Mouse (Mus musculus) limb, embryonic 14.5 days (tissue): ENCODE measurements around the gene Ift27. TPM values are rescaled to one million over a fixed set of nuclear protein-coding genes. Genes with fewer than 3 reads are reported as not detected.

Source experiments
- ATAC-seq: fragments of 200-750 bp; cut with Nextera tagmentation; 2 replicates; pipeline ENCODE4 v1.8.0; 2017; ENCODE audit warnings: low read depth, moderate number of reproducible peaks, moderate TSS enrichment; ENCODE audit not compliant: low FRiP score
- DNase-seq: peaks from one replicate; pipeline ENCODE4 v3.0.0-alpha.2; 2015; ENCODE audit warnings: low spot score
- H3K27ac ChIP-seq: fragments of 300-500 bp; sonication (generic); replicated peaks from 2 replicates; pipeline ENCODE4 v1.5.1; 2014; ENCODE audit warnings: low read depth, mild to moderate bottlenecking, low read length, moderate library complexity, mixed read lengths
- H3K27me3 ChIP-seq: fragments of 300-500 bp; sonication (generic); 2 replicates; pipeline ENCODE4 v1.6.1; 2014; ENCODE audit warnings: low read length, mixed read lengths; ENCODE audit not compliant: control insufficient read depth, insufficient read depth
- H3K36me3 ChIP-seq: fragments of 300-500 bp; sonication (generic); 2 replicates; pipeline ENCODE4 v1.6.1; 2014; ENCODE audit warnings: mild to moderate bottlenecking, low read length, moderate library complexity, mixed read lengths; ENCODE audit not compliant: control insufficient read depth, insufficient read depth
- H3K4me1 ChIP-seq: fragments of 300-500 bp; sonication (generic); 2 replicates; pipeline ENCODE4 v1.6.1; 2014; ENCODE audit warnings: antibody characterized with exemption, low read length, mixed read lengths; ENCODE audit not compliant: control insufficient read depth, insufficient read depth
- H3K4me2 ChIP-seq: fragments of 300-500 bp; sonication (generic); replicated peaks from 2 replicates; pipeline ENCODE4 v1.6.1; 2014; ENCODE audit warnings: low read depth, mild to moderate bottlenecking, low read length, moderate library complexity; ENCODE audit not compliant: severe bottlenecking
- H3K4me3 ChIP-seq: fragments of 300-500 bp; sonication (generic); replicated peaks from 2 replicates; pipeline ENCODE4 v1.5.1; 2014; ENCODE audit warnings: low read length
- H3K9ac ChIP-seq: fragments of 300-500 bp; sonication (generic); 2 replicates; pipeline ENCODE4 v1.6.1; 2014; ENCODE audit warnings: mild to moderate bottlenecking, low read depth, low read length, moderate library complexity; ENCODE audit not compliant: severe bottlenecking
- H3K9me3 ChIP-seq: fragments of 300-500 bp; sonication (generic); 2 replicates; pipeline ENCODE4 v1.6.1; 2016; ENCODE audit warnings: low read length; ENCODE audit not compliant: control insufficient read depth
- POLR2A ChIP-seq: fragments of 200-500 bp; IDR thresholded peaks from 2 replicates; pipeline ENCODE4 v1.8.0; 2012; ENCODE audit warnings: inconsistent platforms, mild to moderate bottlenecking, moderate library complexity, borderline replicate concordance; ENCODE audit not compliant: insufficient read depth, insufficient read length; ENCODE audit errors: extremely low read depth
- WGBS: fragments of 180-500 bp; shearing (Covaris S2); extraction: QIAGEN DNeasy Blood & Tissue Kit; methylation state at CpG from one replicate; pipeline ENCODE4 v1.1.7; 2014; 5-methylcytosine and 5-hydroxymethylcytosine counted together
- polyA plus RNA-seq, 2 experiments: library from polyadenylated mRNA; depleted of rRNA in 1 of 2; stranded (reverse) in 1 of 2; unstranded in 1 of 2; fragments of >200 nt; fragmentation: Nextera tagmentation in 1 of 2; extraction: Ambion mirVana in 1 of 2; gene quantifications; 2 replicates each; pipeline versions ENCODE4 v1.2.1 to v1.2.3; 2012 to 2014

Gene Ift27
- polyA plus RNA-seq, 2 experiments: 45.3 to 98.1 TPM

- H3K9ac ChIP-seq: no peak overlapping the region
- H3K9me3 ChIP-seq: 0 out of 2 replicates have a peak, but pooled peaks cover 3% of the 10 kb centered on the region
- no peak overlapping the region for H3K27ac ChIP-seq
- H3K4me3 ChIP-seq: no peak overlapping the region
- H3K4me1 ChIP-seq: peaks cover 4% of the 10 kb centered on the region; the same call in 1 of the 2 replicates
- DNase-seq: peak; percentile 30
- 36% methylated on average over 3 of the region's 3 CpGs for WGBS
- no peak for TF ChIP-seq POLR2A
- no peaks in the 10 kb centered on the region for H3K36me3 ChIP-seq
- peaks cover 42% of the 10 kb centered on the region for H3K27me3 ChIP-seq
- H3K4me2 ChIP-seq: no peak overlapping the region
- ATAC-seq: no peak
Measured at GRCm38 (mm10) chr15:78205192-78205591, 31.3 kb upstream of the Ift27 start.

GRCm38 (mm10) chr15:78204053-78204847 is 30.3 kb upstream of the Ift27 start:
- ATAC-seq: 0 out of 2 replicates have a peak, but pooled peaks have one; percentile 34
- 4% methylated on average over 39 of the region's 41 CpGs for WGBS
- H3K9ac ChIP-seq: 0 out of 2 replicates have a peak overlapping the region, but pooled peaks have one; percentile 7
- peak overlapping the region; percentile 56 for H3K4me2 ChIP-seq
- peak; percentile 11 for DNase-seq
- H3K9me3 ChIP-seq: no peaks in the 10 kb centered on the region
- peaks cover 42% of the 10 kb centered on the region for H3K27me3 ChIP-seq
- no peak overlapping the region for H3K27ac ChIP-seq
- TF ChIP-seq POLR2A: no peak
- peaks cover 4% of the 10 kb centered on the region; the same call in 1 of the 2 replicates for H3K4me1 ChIP-seq
- H3K36me3 ChIP-seq: no peaks in the 10 kb centered on the region
- peak overlapping the region; percentile 28 for H3K4me3 ChIP-seq

GRCm38 (mm10) chr15:78195096-78195880 is 21.4 kb upstream of the Ift27 start:
- H3K4me3 ChIP-seq: no peak overlapping the region
- no peak overlapping the region for H3K4me2 ChIP-seq
- no peak overlapping the region for H3K27ac ChIP-seq
- no peak for DNase-seq
- H3K9ac ChIP-seq: no peak overlapping the region
- ATAC-seq: no peak
- TF ChIP-seq POLR2A: no peak
- no peaks in the 10 kb centered on the region for H3K9me3 ChIP-seq
- WGBS: 67% methylated on average over 28 of the region's 28 CpGs
- H3K4me1 ChIP-seq: no peaks in the 10 kb centered on the region
- no peaks in the 10 kb centered on the region for H3K36me3 ChIP-seq
- H3K27me3 ChIP-seq: no peaks in the 10 kb centered on the region

GRCm38 (mm10) chr15:78194320-78194719 is 20.4 kb upstream of the Ift27 start:
- Histone ChIP-seq H3K4me3 (no peak overlapping the region), H3K27me3 (no peaks in the 10 kb centered on the region), H3K4me2 (no peak overlapping the region), H3K4me1 (no peaks in the 10 kb centered on the region), H3K9ac (no peak overlapping the region), H3K9me3 (no peaks in the 10 kb centered on the region), H3K27ac (no peak overlapping the region), H3K36me3 (no peaks in the 10 kb centered on the region)
- WGBS: 89% methylated on average over 3 of the region's 3 CpGs
- no peak for ATAC-seq
- TF ChIP-seq POLR2A: no peak
- no peak for DNase-seq

GRCm38 (mm10) chr15:78189636-78190035 is 15.7 kb upstream of the Ift27 start:
- no peak for ATAC-seq
- H3K9me3 ChIP-seq: no peaks in the 10 kb centered on the region
- H3K27me3 ChIP-seq: no peaks in the 10 kb centered on the region
- H3K27ac ChIP-seq: no peak overlapping the region
- no peaks in the 10 kb centered on the region for H3K36me3 ChIP-seq
- TF ChIP-seq POLR2A: no peak
- WGBS: 93% methylated on average over 7 of the region's 7 CpGs
- H3K9ac ChIP-seq: no peak overlapping the region
- H3K4me2 ChIP-seq: no peak overlapping the region
- no peak for DNase-seq
- no peaks in the 10 kb centered on the region for H3K4me1 ChIP-seq
- H3K4me3 ChIP-seq: no peak overlapping the region
